Mouse (Mus musculus) forebrain, embryonic 13.5 days (tissue): ENCODE data around the gene Nav2. TPM values are rescaled to one million over a fixed set of nuclear protein-coding genes. Genes with fewer than 3 reads are reported as not detected.

Experiments
- ATAC-seq: fragments of 200-750 bp; cut with Nextera tagmentation; 2 replicates; pipeline ENCODE4 v1.8.0; 2017
- H3K27ac ChIP-seq: fragments of 300-500 bp; sonication (generic); 2 replicates; pipeline ENCODE4 v1.5.1; 2015; ENCODE audit warnings: inconsistent platforms, mild to moderate bottlenecking, moderate library complexity
- H3K27me3 ChIP-seq: fragments of 300-500 bp; sonication (generic); 2 replicates; pipeline ENCODE4 v1.6.1; 2015; ENCODE audit warnings: mild to moderate bottlenecking, inconsistent platforms
- H3K36me3 ChIP-seq: fragments of 300-500 bp; sonication (generic); 2 replicates; pipeline ENCODE4 v1.6.1; 2015; ENCODE audit warnings: mild to moderate bottlenecking, inconsistent platforms; ENCODE audit not compliant: poor library complexity, severe bottlenecking
- H3K4me1 ChIP-seq: fragments of 300-500 bp; sonication (generic); 2 replicates; pipeline ENCODE4 v1.6.1; 2015; ENCODE audit warnings: inconsistent platforms
- H3K4me2 ChIP-seq: fragments of 300-500 bp; sonication (generic); 2 replicates; pipeline ENCODE4 v1.6.1; 2015; ENCODE audit warnings: inconsistent platforms, mild to moderate bottlenecking, moderate library complexity
- H3K4me3 ChIP-seq: fragments of 300-500 bp; sonication (generic); 2 replicates; pipeline ENCODE4 v1.5.1; 2015; ENCODE audit warnings: mild to moderate bottlenecking, inconsistent platforms
- H3K9ac ChIP-seq: fragments of 300-500 bp; sonication (generic); 2 replicates; pipeline ENCODE4 v1.6.1; 2015; ENCODE audit warnings: mild to moderate bottlenecking, inconsistent platforms
- H3K9me3 ChIP-seq: fragments of 300-500 bp; sonication (generic); replicated peaks from 2 replicates; pipeline ENCODE4 v1.6.1; 2016; ENCODE audit warnings: inconsistent platforms
- WGBS: fragments of 180-500 bp; shearing (Covaris S2); methylation state at CpG from one replicate; pipeline ENCODE4 v1.1.7; 2015; 5-methylcytosine and 5-hydroxymethylcytosine counted together
- polyA plus RNA-seq: library from polyadenylated mRNA; unstranded; fragments of >200 nt; fragmentation: Nextera tagmentation; extraction: Ambion mirVana; gene quantifications from 2 replicates; pipeline ENCODE4 v1.2.1, GENCODE M21; 2015

Gene Nav2
- polyA plus RNA-seq, 1 experiment from 2014 or later = 11.2 TPM

DNA sequence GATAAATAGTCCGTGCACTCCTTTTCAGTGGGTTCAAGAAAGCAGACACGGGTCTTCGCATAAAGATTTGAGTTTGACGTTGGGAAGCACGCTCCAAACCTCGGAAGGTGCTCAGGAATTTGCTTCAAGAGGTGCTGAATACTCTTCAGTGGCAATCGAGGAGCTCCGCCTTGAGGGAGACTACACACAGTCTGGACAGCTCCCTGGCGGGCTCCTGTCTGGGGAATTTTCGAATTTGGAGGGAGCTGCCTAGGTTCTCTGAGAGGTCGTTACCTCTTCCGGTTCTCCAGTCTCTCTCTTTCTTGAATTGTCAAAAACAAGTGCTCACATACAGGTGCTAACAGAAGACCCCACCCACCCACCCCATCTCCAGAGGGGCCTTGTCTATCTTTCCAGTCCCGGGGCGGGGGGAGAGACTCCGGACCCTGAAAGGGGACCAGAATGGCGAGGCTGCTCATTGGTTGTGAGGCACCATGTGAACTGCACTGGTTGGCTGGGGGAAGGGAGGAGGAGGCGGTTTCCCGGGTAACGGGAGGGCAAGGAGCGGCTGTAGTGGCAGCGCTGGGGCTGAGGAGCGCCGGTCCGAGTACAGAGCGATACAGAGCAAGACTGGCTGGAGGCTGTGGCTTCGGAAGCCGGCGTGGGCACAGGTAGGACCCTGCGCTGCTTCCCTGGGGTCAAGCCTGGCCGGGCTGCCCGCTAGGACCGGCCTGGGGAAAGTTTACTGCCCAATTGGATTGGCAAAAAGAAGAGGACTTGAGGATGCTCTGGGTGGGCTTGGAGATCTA lies 50.2 kb downstream of the Nav2 start:
- H3K27me3 ChIP-seq = peaks cover 90% of the 10 kb centered on the region
- ATAC-seq = peak; percentile 99
- peak overlapping the region; percentile 55 for H3K4me3 ChIP-seq
- peak overlapping the region; percentile 87 for H3K4me2 ChIP-seq
- no peaks in the 10 kb centered on the region for H3K36me3 ChIP-seq
- H3K9me3 ChIP-seq = no peaks in the 10 kb centered on the region
- H3K4me1 ChIP-seq = peaks cover 40% of the 10 kb centered on the region
- no peak overlapping the region for H3K27ac ChIP-seq
- peak overlapping the region; percentile 66 for H3K9ac ChIP-seq
- 3% methylated on average over 32 of the region's 32 CpGs for WGBS

DNA sequence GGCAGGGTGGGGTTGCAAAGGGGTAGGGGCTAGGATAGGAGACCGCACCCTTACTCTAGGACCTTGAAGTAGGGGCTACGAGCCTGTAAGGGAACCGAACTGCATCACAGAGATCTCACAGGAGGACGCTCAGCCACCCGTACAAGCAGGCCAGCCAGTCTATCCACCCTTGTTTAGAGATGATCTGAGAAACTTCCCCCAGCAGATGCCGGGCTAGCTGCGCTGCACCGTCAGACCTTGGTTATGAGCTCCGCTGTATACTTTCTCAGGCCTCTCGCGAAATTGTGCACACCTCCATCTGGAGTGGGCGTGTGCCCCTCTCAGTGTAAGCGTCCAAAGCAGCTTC lies 50.8 kb downstream of the Nav2 start:
- H3K4me1 ChIP-seq = peaks cover 40% of the 10 kb centered on the region

GRCm38 (mm10) chr7:48960152-48960551 lies 51.6 kb downstream of the Nav2 start:
- no peak for ATAC-seq
- peaks cover 40% of the 10 kb centered on the region for H3K4me1 ChIP-seq

More for the DNA sequence above, 50.8 kb downstream of the Nav2 start:
- peak overlapping the region; percentile 87 for H3K4me2 ChIP-seq
- H3K36me3 ChIP-seq = no peaks in the 10 kb centered on the region
- peak; percentile 61 for ATAC-seq
- H3K4me3 ChIP-seq = peak overlapping the region; percentile 55
- WGBS = 2% methylated on average over 13 of the region's 13 CpGs
- peaks cover 90% of the 10 kb centered on the region for H3K27me3 ChIP-seq
- H3K27ac ChIP-seq = no peak overlapping the region
- peak overlapping the region; percentile 66 for H3K9ac ChIP-seq
- no peaks in the 10 kb centered on the region for H3K9me3 ChIP-seq

DNA sequence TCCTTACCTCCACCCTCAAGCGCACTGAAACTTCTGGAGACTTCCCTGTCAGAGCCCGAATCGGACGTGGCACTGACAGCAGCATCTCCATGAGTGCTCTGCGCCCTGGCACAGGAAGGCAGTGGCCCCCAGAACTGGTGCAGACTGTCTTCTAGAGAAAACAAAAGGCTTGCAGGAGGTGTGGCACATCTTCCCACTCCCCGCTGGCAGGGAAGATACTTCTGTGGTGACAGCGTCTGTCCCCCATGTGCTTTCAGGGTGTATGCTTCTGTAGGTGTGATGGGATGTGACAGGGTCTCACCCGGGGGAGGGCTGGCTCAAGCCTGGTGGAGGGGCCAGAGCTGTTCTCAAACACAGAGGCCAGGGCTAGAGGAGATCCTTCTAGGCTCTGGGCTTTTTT lies 53.0 kb downstream of the Nav2 start:
- no peak overlapping the region for H3K9ac ChIP-seq
- peaks cover 44% of the 10 kb centered on the region for H3K4me1 ChIP-seq
- peak overlapping the region; percentile 87 for H3K4me2 ChIP-seq
- no peak for ATAC-seq
- peaks cover 77% of the 10 kb centered on the region for H3K27me3 ChIP-seq
- no peaks in the 10 kb centered on the region for H3K9me3 ChIP-seq
- 26% methylated on average over 8 of the region's 8 CpGs for WGBS
- H3K27ac ChIP-seq = no peak overlapping the region
- H3K4me3 ChIP-seq = no peak overlapping the region
- H3K36me3 ChIP-seq = no peaks in the 10 kb centered on the region

More at GRCm38 (mm10) chr7:48960152-48960551, 51.6 kb downstream of the Nav2 start:
- 6% methylated on average over 10 of the region's 10 CpGs for WGBS
- Histone ChIP-seq H3K4me3 (peak overlapping the region; percentile 55), H3K4me2 (peak overlapping the region; percentile 87), H3K9me3 (no peaks in the 10 kb centered on the region), H3K27me3 (peaks cover 90% of the 10 kb centered on the region), H3K9ac (peak overlapping the region; percentile 55), H3K36me3 (no peaks in the 10 kb centered on the region), H3K27ac (no peak overlapping the region)

GRCm38 (mm10) chr7:48961935-48962334 lies 53.4 kb downstream of the Nav2 start:
- ATAC-seq = no peak
- H3K4me3 ChIP-seq = no peak overlapping the region
- H3K27ac ChIP-seq = no peak overlapping the region
- H3K9me3 ChIP-seq = no peaks in the 10 kb centered on the region
- H3K9ac ChIP-seq = no peak overlapping the region
- 42% methylated on average over 4 of the region's 4 CpGs for WGBS
- peaks cover 44% of the 10 kb centered on the region for H3K4me1 ChIP-seq
- peaks cover 72% of the 10 kb centered on the region for H3K27me3 ChIP-seq
- peak overlapping the region; percentile 87; the same call in 1 of the 2 replicates for H3K4me2 ChIP-seq
- no peaks in the 10 kb centered on the region for H3K36me3 ChIP-seq

- Histone ChIP-seq H3K4me2 (no peak overlapping the region), H3K4me3 (no peak overlapping the region), H3K9me3 (no peaks in the 10 kb centered on the region), H3K9ac (no peak overlapping the region), H3K27ac (no peak overlapping the region), H3K27me3 (peaks cover 68% of the 10 kb centered on the region), H3K4me1 (peaks cover 44% of the 10 kb centered on the region), H3K36me3 (no peaks in the 10 kb centered on the region)
- 36% methylated on average over 5 of the region's 5 CpGs for WGBS
- ATAC-seq = no peak
Measured at GRCm38 (mm10) chr7:48963112-48963511, 54.6 kb downstream of the Nav2 start.

DNA sequence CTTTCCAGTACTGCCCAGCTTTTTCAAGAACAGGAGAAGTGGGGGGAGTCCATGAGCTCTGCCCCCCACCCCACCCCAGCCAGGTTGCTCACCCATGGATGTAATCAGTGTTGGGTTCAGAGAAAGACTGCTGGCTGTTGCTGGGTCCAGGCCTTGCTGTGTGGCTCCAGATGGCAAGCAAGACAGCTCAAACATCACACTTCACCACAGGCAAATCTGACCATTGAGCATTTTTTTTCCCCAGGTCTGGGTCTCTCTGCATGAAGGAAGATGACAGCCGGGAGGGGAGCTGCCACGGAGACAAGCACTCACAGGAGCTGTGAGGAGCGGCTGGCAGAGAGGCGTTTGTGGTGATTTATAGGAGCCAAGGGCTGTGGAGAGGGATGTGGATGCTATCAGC lies 55.0 kb downstream of the Nav2 start:
- no peaks in the 10 kb centered on the region for H3K36me3 ChIP-seq
- H3K27me3 ChIP-seq = peaks cover 71% of the 10 kb centered on the region
- no peak overlapping the region for H3K9ac ChIP-seq
- no peak for ATAC-seq
- no peak overlapping the region for H3K27ac ChIP-seq
- peaks cover 40% of the 10 kb centered on the region for H3K4me1 ChIP-seq
- H3K4me2 ChIP-seq = no peak overlapping the region
- H3K4me3 ChIP-seq = no peak overlapping the region
- 58% methylated on average over 4 of the region's 4 CpGs for WGBS
- no peaks in the 10 kb centered on the region for H3K9me3 ChIP-seq

- peak; percentile 60; the same call in 1 of the 2 replicates for ATAC-seq
- Histone ChIP-seq H3K4me1 (peaks cover 24% of the 10 kb centered on the region), H3K27me3 (peaks cover 58% of the 10 kb centered on the region), H3K9me3 (no peaks in the 10 kb centered on the region), H3K4me3 (no peak overlapping the region), H3K4me2 (no peak overlapping the region), H3K36me3 (no peaks in the 10 kb centered on the region), H3K9ac (no peak overlapping the region), H3K27ac (no peak overlapping the region)
- WGBS = 54% methylated on average over 12 of the region's 12 CpGs
Measured at GRCm38 (mm10) chr7:48965796-48966512, 57.4 kb downstream of the Nav2 start.

GRCm38 (mm10) chr7:48981013-48981412 lies 72.5 kb downstream of the Nav2 start:
- H3K4me2 ChIP-seq = no peak overlapping the region
- H3K4me3 ChIP-seq = no peak overlapping the region
- H3K27ac ChIP-seq = no peak overlapping the region
- peaks cover 10% of the 10 kb centered on the region; the same call in 1 of the 2 replicates for H3K27me3 ChIP-seq
- H3K9me3 ChIP-seq = no peaks in the 10 kb centered on the region
- no peak overlapping the region for H3K9ac ChIP-seq
- H3K4me1 ChIP-seq = no peaks in the 10 kb centered on the region
- WGBS = 74% methylated on average over 7 of the region's 7 CpGs
- no peaks in the 10 kb centered on the region for H3K36me3 ChIP-seq
- no peak for ATAC-seq

DNA sequence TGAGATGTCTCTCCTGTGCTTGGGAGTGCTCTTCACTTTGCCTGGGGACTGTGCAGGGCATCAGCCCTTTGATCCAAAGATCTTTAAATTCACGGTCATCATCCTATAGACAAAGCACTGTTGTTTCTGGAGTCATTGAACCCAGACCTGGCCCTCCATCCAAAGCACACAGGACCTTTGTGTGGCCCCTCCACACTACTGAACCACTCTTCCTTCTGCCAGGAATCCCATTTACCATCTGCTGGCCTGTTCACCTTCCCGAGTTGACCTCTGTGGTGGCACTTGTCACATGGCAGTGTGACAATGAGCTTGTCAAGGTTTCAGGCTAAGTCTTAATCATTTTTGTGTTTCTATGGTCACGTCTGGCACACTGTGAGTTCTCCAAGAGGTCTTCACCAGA lies 73.3 kb downstream of the Nav2 start:
- WGBS = 65% methylated on average over 3 of the region's 3 CpGs
- no peaks in the 10 kb centered on the region for H3K4me1 ChIP-seq

GRCm38 (mm10) chr7:48982573-48982972 lies 74.1 kb downstream of the Nav2 start:
- Histone ChIP-seq H3K9me3 (no peaks in the 10 kb centered on the region), H3K27ac (no peak overlapping the region), H3K4me3 (no peak overlapping the region), H3K27me3 (peaks cover 4% of the 10 kb centered on the region; the same call in 1 of the 2 replicates), H3K9ac (no peak overlapping the region), H3K4me1 (no peaks in the 10 kb centered on the region), H3K36me3 (no peaks in the 10 kb centered on the region), H3K4me2 (no peak overlapping the region)
- 89% methylated on average over 7 of the region's 7 CpGs for WGBS
- ATAC-seq = no peak

More for the DNA sequence above, 73.3 kb downstream of the Nav2 start:
- Histone ChIP-seq H3K4me2 (no peak overlapping the region), H3K9me3 (no peaks in the 10 kb centered on the region), H3K9ac (no peak overlapping the region), H3K27ac (no peak overlapping the region), H3K36me3 (no peaks in the 10 kb centered on the region), H3K27me3 (peaks cover 10% of the 10 kb centered on the region; the same call in 1 of the 2 replicates), H3K4me3 (no peak overlapping the region)
- ATAC-seq = no peak

DNA sequence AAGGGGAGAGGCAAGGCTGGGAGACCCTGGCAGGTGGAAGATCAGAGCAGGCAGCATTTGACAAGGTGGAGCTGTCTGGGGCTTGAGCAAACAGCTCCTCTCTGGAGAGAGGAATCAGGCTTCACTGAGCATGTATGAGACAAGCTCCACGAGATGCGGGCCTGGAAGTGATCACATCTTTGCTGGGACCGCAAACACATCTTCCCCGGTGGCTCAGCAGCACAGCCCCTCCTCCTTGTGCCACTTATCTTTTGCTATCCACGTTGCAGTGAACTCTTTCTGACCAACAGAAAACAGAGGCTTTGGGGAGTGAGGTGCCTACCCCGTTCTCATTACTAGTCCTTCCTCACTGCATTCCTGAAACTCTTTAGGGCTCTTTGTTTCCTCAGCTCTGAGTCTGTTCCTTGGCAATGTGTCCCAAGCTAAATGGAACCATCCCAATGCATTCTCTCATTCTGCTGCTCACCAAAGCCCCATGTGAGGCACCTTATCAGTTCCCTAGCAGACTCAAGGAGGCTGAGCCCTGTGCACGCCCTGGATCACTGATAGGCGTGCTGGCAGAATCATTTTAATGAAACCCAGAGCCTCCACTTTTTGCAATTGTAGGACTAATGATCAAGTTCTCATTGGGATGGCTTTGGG lies 83.5 kb downstream of the Nav2 start:
- H3K9me3 ChIP-seq = 0 out of 2 replicates have a peak, but pooled peaks cover 5% of the 10 kb centered on the region
- H3K9ac ChIP-seq = no peak overlapping the region
- ATAC-seq = no peak
- peaks cover 19% of the 10 kb centered on the region; the same call in 1 of the 2 replicates for H3K27me3 ChIP-seq
- no peak overlapping the region for H3K27ac ChIP-seq
- H3K4me2 ChIP-seq = no peak overlapping the region
- no peaks in the 10 kb centered on the region for H3K36me3 ChIP-seq
- H3K4me3 ChIP-seq = no peak overlapping the region
- H3K4me1 ChIP-seq = peaks cover 13% of the 10 kb centered on the region
- WGBS = 57% methylated on average over 8 of the region's 8 CpGs
